Mouse (Mus musculus): ENCODE measurements around the gene Aldh4a1.

The Aldh4a1 gene

DNA sequence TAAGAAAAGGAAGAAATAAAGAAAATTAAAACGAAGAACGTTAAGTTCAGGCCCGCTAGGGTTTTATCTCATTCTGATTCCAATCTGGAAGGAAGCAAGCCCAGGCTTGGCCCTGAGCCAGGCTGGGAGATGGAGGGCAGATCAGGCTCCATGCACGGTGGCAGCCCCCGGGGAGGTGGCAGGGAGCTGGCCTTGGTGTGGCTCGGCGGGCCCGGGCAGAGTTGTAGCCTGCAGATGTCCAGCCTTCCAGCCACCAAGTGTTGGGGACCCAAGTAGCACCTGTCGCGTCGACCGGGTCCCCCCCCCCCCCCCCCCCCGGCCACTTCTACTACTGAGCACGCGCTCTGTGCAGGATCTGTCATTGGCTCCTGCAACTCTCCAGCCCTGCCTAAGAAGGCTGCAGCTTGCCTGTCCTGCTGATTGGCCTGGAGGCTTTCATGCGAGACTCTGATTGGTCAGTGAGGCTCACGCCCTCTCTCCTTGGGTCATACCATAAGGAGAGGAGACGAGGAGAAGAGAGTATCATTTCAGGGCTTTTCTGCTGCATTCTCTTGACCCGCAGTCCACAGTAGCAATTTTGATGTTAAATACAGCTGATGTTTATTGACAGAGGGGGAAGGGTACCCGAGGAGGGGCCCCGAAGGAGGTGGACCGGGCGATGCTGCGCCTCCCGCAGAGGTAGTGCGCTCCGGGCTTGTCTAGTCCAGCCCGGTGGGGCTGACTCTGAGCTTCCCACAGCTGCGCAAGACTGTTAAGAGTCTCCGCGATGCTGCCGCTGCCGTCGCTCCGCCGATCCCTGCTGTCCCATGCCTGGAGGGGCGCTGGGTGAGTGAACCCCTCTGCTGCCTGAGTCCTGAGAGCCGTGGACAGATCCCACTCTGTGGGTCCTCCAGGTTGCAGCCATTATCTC lies at the start of gene Aldh4a1:
TSS of gene Aldh4a1 (plus strand) at position 494 of the 910 bp plus-strand sequence.
- peak; percentile 90 to 95 for DNase-seq (ENCODE audit: low spot score in 2 of 2)

- no peak for DNase-seq (ENCODE audit: low spot score in 2 of 2)
Measured at GRCm38 (mm10) chr4:139572928-139573512, 49.6 kb upstream of the Aldh4a1 start.

- DNase-seq (ENCODE audit: low spot score in 2 of 2) = peak; percentile 96 to 97
Measured at GRCm38 (mm10) chr4:139574156-139574798, 48.4 kb upstream of the Aldh4a1 start.

- DNase-seq (ENCODE audit: low spot score in 2 of 2) = peak; percentile 52 to 71
Measured at GRCm38 (mm10) chr4:139574799-139575672, 47.6 kb upstream of the Aldh4a1 start.

GRCm38 (mm10) chr4:139575673-139576003 lies 47.0 kb upstream of the Aldh4a1 start:
- no peak for DNase-seq (ENCODE audit: low spot score in 2 of 2)

- DNase-seq (ENCODE audit: low spot score in 2 of 2) = no peak
Measured at GRCm38 (mm10) chr4:139576251-139576880, 46.3 kb upstream of the Aldh4a1 start.

- DNase-seq (ENCODE audit: low spot score in 2 of 2) = no peak
Measured at GRCm38 (mm10) chr4:139577006-139577405, 45.7 kb upstream of the Aldh4a1 start.

GRCm38 (mm10) chr4:139578389-139578788 lies 44.3 kb upstream of the Aldh4a1 start:
- DNase-seq (ENCODE audit: low spot score in 2 of 2) = no peak

DNA sequence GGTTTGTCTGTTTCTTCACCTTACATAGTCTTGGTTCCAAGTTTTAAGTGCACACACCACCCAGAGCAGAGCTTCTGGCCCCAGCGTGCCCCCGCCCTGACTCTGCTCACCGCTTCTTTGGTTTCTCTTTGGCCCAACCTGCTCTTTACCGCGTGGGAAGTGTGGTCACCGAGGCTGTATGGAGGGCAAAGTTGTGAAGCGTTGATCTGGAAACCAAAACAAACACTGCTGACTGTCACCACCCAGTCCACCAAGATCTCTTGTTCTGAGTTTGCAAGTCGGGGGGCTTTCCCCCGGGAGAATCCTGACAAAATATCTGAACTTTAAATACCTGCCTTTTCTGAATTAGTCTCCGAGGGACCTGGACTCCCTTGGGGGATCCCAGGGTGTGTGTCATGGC lies 43.7 kb upstream of the Aldh4a1 start:
- no peak for DNase-seq (ENCODE audit: low spot score in 2 of 2)

- no peak for DNase-seq (ENCODE audit: low spot score in 2 of 2)
Measured at GRCm38 (mm10) chr4:139579466-139579865, 43.2 kb upstream of the Aldh4a1 start.

GRCm38 (mm10) chr4:139580663-139581336 lies 41.9 kb upstream of the Aldh4a1 start:
- DNase-seq (ENCODE audit: low spot score in 2 of 2) = no peak

DNA sequence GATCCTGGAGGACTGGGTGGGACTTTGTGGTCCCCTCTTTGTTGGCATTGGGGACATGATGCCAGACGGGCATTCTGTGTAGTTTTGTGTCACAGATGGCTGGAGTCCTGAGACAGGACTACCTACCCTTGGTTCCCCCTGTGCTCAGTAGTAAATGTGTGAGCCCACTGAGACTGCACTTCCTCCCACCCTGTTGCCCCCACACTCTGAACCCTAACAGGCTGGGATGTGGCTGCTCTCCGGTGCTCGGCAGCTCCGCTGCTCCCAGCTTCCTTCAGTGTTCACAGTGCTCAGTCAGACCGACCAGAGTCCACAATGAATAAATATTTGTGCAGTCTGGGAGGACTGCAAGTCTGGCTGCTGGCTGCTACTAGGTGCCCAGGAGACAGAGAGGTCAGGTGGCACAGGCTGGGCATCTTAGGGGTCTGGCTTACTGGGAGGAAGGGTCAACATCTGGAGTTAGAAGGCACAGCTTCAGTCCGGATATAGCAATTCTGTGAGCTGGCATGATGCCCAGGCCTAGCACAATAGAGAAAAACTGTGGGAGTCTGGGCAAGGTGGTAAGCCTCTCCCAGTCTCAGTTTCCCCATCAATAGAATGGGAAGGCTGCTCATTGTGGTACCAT lies 41.1 kb upstream of the Aldh4a1 start:
- DNase-seq (ENCODE audit: low spot score in 2 of 2) = no peak

- DNase-seq (ENCODE audit: low spot score in 2 of 2) = no peak
Measured at GRCm38 (mm10) chr4:139582346-139582745, 40.3 kb upstream of the Aldh4a1 start.

- DNase-seq (ENCODE audit: low spot score in 2 of 2) = no peak
Measured at GRCm38 (mm10) chr4:139582903-139583302, 39.8 kb upstream of the Aldh4a1 start.

DNA sequence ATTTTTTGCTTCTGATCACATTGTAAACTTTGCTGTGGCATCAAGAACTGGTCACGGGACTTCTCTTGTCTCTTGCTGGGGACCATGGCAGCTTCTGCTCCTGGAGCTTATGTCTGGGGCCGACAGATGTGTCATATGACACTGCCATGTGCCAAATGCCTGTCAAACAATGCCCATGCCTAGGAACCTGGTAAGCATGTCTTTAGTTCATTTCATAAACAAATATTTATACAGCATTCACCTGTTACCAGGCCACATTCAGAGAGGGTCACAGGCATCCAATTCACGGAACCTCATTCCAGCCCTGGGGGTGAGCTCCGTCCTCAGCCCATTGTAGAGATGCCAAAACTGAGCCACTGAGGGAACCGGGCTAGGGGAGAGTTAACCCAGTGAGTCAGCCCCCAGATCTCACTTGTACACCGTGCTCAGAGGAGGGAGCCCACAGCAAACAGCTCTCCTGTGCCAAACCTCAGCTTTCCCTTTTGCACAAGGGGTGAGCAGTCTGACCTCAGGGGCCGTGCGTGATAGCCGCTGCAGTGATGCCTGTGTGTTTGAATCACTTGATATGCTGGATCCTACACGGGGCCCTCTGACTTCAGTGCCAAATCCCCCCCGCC lies 38.9 kb upstream of the Aldh4a1 start:
- DNase-seq (ENCODE audit: low spot score in 2 of 2) = no peak

GRCm38 (mm10) chr4:139584704-139585103 lies 38.0 kb upstream of the Aldh4a1 start:
- no peak for DNase-seq (ENCODE audit: low spot score in 2 of 2)

DNA sequence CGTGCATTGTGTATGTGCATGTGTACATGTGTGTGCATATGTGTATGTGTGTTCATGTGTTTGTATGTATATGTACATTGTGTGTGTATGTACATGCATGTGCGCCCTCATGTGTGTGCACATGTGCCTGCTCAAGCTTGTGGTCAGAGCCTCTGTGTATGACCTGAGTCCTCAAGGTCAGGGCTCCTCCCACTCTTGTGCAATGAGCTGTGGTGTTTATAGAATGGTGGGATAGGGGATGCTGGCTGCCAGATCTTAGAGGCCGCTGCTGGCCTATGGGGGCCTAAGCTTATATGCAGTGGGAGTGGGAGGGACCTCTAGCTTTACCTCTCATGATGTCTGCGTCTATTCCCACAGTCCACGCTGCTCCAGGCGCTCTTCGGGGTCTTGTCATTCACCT lies 37.0 kb upstream of the Aldh4a1 start:
- no peak for DNase-seq (ENCODE audit: low spot score in 2 of 2)

DNA sequence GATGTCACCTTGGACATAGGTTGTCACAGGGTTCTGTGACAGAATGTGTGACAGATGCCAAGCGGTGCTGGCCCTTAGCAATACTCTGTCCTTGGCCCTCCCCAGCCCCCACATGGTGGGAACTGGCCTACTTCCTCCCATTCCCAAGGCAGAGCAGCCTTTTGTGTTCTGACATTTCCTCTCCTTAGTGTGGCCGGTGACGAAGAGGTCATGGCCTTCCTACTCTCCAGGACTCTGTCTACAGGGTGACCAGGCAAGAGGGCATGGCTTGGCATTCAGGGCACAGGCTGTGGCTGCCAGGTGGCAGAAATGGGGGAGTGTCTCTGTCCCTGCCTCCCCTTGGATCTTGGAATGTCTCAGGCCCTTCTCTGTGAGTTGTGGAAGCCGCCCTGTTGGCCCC lies 35.3 kb upstream of the Aldh4a1 start:
- no peak for DNase-seq (ENCODE audit: low spot score in 2 of 2)

- no peak for DNase-seq (ENCODE audit: low spot score in 2 of 2)
Measured at GRCm38 (mm10) chr4:139587773-139588172, 34.9 kb upstream of the Aldh4a1 start.

Measured in right cerebral cortex, postnatal 36 days (tissue).